Mouse (Mus musculus): ENCODE measurements around the gene Upp1.

- no peak for TF ChIP-seq CTCF (conservative IDR thresholded peaks at IDR 0.05; ENCODE audit: insufficient read depth, insufficient read length, low read depth, low read length)
- no peak for TF ChIP-seq POLR2A (IDR thresholded peaks at IDR 0.05; ENCODE audit: low read depth, low read length)
Measured at GRCm38 (mm10) chr11:9117358-9118049, 399 bp upstream of the Upp1 start.
